Mouse (Mus musculus): ENCODE measurements around the gene Zbtb25. TPM values are rescaled to one million over a fixed set of nuclear protein-coding genes. Genes with fewer than 3 reads are reported as not detected.

Gene Zbtb25
- polyA plus RNA-seq, 1 experiment from 2014 or later, result 10.1 TPM

DNA sequence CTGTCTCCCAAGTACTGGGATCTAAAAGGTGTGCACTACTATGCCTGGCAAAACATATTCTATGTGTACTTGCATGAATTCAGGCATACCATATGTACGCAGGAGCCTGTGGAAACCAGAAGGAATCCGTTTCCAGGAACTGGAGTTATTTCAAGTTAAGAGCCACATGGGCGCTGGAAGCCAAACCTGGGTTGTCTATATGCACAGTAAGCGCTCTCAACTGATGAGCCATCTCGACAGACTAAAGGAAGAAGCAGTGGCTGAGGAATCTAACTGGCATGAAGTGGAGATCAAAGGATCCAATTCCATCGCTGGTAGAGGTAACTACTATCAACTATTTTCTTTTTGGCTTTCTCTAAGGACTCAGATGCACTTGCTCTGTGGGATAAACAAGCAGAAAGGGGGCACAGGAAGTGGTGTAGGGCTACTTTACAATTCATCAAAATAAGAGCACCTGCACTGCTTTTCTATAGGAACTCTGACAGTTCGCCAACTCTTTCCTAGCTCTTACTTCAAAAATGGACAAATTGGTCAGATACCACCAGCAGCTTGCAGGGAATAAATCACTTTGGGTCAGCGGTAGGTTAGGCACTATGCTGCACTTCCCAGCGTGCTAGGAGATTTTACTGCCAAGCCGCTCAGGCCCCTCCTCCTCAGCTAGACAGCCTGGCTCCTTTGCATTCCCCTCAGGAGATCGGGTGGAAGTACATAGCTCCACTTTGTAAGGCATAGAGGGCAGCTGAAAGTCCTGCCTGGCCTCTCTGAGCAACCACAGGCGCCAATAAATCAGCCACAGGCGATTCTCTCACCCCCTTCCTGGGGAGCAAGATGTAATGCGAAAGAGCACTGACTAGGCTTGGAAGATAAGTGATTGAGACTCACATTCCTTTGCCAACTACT is 2.1 kb downstream of the Zbtb25 start:
- peak overlapping the region; percentile 94 for H3K4me3 ChIP-seq
- no peaks in the 10 kb centered on the region for H3K27me3 ChIP-seq
- 17% methylated on average over 14 of the region's 14 CpGs for WGBS
- peak overlapping the region; percentile 100 for H3K27ac ChIP-seq
- peaks cover 43% of the 10 kb centered on the region for H3K4me1 ChIP-seq (replicated peaks)
- peak overlapping the region; percentile 83 for H3K4me2 ChIP-seq
- no peak for ATAC-seq (replicated peaks; ENCODE audit: insufficient number of reproducible peaks, insufficient read depth, low FRiP score, low read depth)
- peak overlapping the region; percentile 19 for H3K9ac ChIP-seq
- H3K9me3 ChIP-seq (replicated peaks), result no peaks in the 10 kb centered on the region
- no peaks in the 10 kb centered on the region for H3K36me3 ChIP-seq

DNA sequence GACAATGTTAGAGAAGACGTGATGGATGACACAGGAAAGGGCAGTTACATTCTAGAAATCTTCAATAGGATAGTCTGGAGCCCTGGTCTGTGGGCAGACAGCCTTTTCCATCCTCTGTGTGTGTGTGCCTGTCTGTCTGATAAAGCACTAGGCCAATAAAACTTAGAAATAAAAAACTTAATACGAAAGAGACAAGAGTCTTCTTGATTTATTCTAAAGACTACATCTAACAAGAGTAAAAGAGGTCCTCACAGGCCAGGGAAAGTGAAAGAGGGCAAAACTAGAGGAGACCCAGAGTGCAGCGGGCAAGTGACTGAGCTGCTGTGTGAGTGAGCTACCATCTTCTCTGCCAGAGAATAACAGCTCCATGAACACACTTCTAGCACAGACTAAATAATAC is 3.1 kb downstream of the Zbtb25 start:
- ATAC-seq (replicated peaks; ENCODE audit: insufficient number of reproducible peaks, insufficient read depth, low FRiP score, low read depth), result no peak
- Histone ChIP-seq H3K9me3 (replicated peaks) (no peaks in the 10 kb centered on the region), H3K27ac (no peak overlapping the region), H3K27me3 (no peaks in the 10 kb centered on the region), H3K36me3 (no peaks in the 10 kb centered on the region), H3K4me1 (replicated peaks) (peaks cover 41% of the 10 kb centered on the region), H3K4me2 (no peak overlapping the region), H3K9ac (no peak overlapping the region), H3K4me3 (no peak overlapping the region)
- WGBS, result 85% methylated on average over 3 of the region's 3 CpGs

DNA sequence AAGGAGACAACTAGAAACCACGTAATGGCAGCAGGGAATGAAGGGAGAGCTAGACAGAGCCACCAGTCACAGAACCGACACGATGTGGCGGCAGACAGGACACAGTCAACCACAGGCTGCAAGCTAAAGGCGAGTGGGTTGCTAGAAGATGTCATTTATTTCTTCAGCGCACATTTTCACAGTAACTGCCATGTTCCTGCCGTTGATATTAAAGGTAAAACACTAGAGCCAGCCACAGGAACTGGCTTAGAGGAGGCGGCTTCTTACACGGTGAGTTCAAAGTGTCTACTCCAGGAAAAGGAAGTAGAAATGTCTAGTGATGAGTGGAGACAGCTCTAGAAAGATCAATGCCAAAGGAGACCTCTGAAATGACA is 7.1 kb downstream of the Zbtb25 start:
- H3K4me1 ChIP-seq (replicated peaks), result peaks cover 23% of the 10 kb centered on the region
- no peaks in the 10 kb centered on the region for H3K9me3 ChIP-seq (replicated peaks)
- no peaks in the 10 kb centered on the region for H3K27me3 ChIP-seq
- H3K4me2 ChIP-seq, result no peak overlapping the region
- 74% methylated on average over 9 of the region's 9 CpGs for WGBS
- H3K4me3 ChIP-seq, result no peak overlapping the region
- no peak for ATAC-seq (replicated peaks; ENCODE audit: insufficient number of reproducible peaks, insufficient read depth, low FRiP score, low read depth)
- H3K9ac ChIP-seq, result no peak overlapping the region
- H3K36me3 ChIP-seq, result no peaks in the 10 kb centered on the region
- no peak overlapping the region for H3K27ac ChIP-seq

- no peaks in the 10 kb centered on the region for H3K36me3 ChIP-seq
- H3K9me3 ChIP-seq (replicated peaks), result no peaks in the 10 kb centered on the region
- H3K4me2 ChIP-seq, result no peak overlapping the region
- H3K4me1 ChIP-seq (replicated peaks), result peaks cover 17% of the 10 kb centered on the region
- no peak overlapping the region for H3K9ac ChIP-seq
- peak overlapping the region; percentile 33 for H3K27ac ChIP-seq
- no peak for ATAC-seq (replicated peaks; ENCODE audit: insufficient number of reproducible peaks, insufficient read depth, low FRiP score, low read depth)
- no peaks in the 10 kb centered on the region for H3K27me3 ChIP-seq
- WGBS, result 52% methylated on average over 9 of the region's 9 CpGs
- H3K4me3 ChIP-seq, result no peak overlapping the region
These were observed 7.7 kb downstream of the Zbtb25 start for GRCm38 (mm10) chr12:76361405-76362302.

DNA sequence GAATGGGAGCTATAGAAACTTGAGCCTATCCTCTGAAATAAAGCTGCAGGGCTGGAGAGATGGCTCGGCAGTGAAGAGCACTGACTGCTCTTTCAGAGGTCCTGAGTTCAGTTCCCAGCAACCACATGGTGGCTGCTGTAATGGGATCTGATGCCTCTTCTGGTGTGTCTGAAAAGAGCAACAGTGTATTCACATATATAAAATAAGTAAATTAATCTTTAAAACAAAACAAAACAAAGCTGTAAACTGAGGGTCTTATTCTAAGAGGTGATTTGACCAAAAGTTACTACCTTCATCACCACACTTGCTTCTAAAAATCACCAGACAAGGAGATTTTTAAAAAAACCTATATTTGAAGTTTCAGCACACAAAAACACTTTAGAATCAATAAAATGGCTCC is 8.5 kb downstream of the Zbtb25 start:
- H3K27ac ChIP-seq, result no peak overlapping the region
- 85% methylated on average over 1 of the region's 1 CpGs for WGBS
- H3K4me2 ChIP-seq, result no peak overlapping the region
- H3K4me3 ChIP-seq, result no peak overlapping the region
- ATAC-seq (replicated peaks; ENCODE audit: insufficient number of reproducible peaks, insufficient read depth, low FRiP score, low read depth), result no peak
- no peaks in the 10 kb centered on the region for H3K27me3 ChIP-seq
- no peak overlapping the region for H3K9ac ChIP-seq
- H3K4me1 ChIP-seq (replicated peaks), result peaks cover 12% of the 10 kb centered on the region
- no peaks in the 10 kb centered on the region for H3K36me3 ChIP-seq
- H3K9me3 ChIP-seq (replicated peaks), result no peaks in the 10 kb centered on the region

- no peak for ATAC-seq (replicated peaks; ENCODE audit: insufficient number of reproducible peaks, insufficient read depth, low FRiP score, low read depth)
- no peak overlapping the region for H3K9ac ChIP-seq
- 71% methylated on average over 8 of the region's 8 CpGs for WGBS
- H3K4me3 ChIP-seq, result no peak overlapping the region
- peaks cover 16% of the 10 kb centered on the region; the same call in 1 of the 2 replicates for H3K36me3 ChIP-seq
- H3K27me3 ChIP-seq, result no peaks in the 10 kb centered on the region
- H3K27ac ChIP-seq, result no peak overlapping the region
- H3K4me2 ChIP-seq, result no peak overlapping the region
- no peaks in the 10 kb centered on the region for H3K9me3 ChIP-seq (replicated peaks)
- no peaks in the 10 kb centered on the region for H3K4me1 ChIP-seq (replicated peaks)
These were observed 19.7 kb downstream of the Zbtb25 start for GRCm38 (mm10) chr12:76349680-76350220.

DNA sequence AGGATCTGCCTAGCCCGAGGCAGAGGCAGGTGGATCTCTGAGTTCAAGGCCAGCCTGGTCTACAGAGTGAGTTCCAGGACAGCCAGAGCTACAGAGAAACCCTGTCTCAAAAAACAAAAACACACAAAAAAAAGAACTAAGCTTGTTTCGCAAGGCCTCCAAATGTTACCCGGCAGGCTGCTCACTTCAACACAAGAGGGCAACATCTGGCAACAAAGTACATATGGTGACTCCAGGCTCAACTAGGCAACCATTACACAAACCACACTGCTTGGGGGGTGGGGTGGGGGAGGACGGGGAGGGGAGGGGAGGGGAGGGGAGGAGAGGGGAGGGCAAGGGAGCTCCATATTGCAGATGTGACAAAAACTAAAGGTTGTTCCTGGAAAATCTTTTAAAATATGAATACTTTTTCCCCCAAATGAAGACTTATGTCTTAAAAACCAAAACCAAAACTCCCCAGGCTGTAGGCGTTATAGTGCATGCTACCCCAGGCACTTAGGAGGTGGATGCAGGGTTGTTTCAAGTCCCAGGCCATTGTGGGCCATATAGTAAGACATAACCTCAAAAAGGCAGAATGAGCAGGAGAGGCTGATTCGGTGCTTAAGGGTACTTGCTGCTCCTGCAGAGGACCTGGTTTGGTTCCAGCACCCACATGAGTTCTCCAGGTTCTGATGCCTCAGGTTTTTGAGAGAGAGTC is 23.5 kb downstream of the Zbtb25 start:
- no peak overlapping the region for H3K27ac ChIP-seq
- no peak for ATAC-seq (replicated peaks; ENCODE audit: insufficient number of reproducible peaks, insufficient read depth, low FRiP score, low read depth)

DNA sequence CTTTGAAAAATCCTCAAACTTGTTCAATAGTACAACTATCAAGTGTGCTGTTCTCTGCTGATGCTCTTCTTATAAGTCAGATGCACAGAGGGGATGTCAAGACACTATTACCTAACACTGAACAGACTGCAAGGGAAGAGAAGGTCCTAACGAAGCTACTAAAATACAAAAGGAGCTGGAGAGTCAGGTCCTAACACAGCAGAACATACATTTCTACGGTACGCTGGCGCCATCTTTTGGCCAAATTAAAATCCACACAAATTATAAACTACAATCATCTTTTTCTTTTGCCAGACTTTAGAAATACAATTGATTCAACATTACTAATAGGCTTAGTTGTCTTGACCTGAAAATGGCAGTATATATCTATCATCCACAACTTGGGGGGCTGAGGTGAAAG is 28.3 kb downstream of the Zbtb25 start:
- ATAC-seq (replicated peaks; ENCODE audit: insufficient number of reproducible peaks, insufficient read depth, low FRiP score, low read depth), result no peak
- Histone ChIP-seq H3K27ac (no peak overlapping the region), H3K4me2 (no peak overlapping the region), H3K36me3 (no peaks in the 10 kb centered on the region), H3K27me3 (no peaks in the 10 kb centered on the region), H3K4me3 (no peak overlapping the region), H3K9ac (no peak overlapping the region), H3K9me3 (replicated peaks) (no peaks in the 10 kb centered on the region), H3K4me1 (replicated peaks) (peaks cover 5% of the 10 kb centered on the region; the same call in 1 of the 2 replicates)
- 5% methylated on average over 4 of the region's 4 CpGs for WGBS

More for the DNA sequence above, 23.5 kb downstream of the Zbtb25 start:
- Histone ChIP-seq H3K9ac (no peak overlapping the region), H3K4me1 (replicated peaks) (no peaks in the 10 kb centered on the region), H3K36me3 (peaks cover 11% of the 10 kb centered on the region; the same call in 1 of the 2 replicates), H3K27me3 (no peaks in the 10 kb centered on the region), H3K4me2 (no peak overlapping the region), H3K4me3 (no peak overlapping the region), H3K9me3 (replicated peaks) (no peaks in the 10 kb centered on the region)
- WGBS, result 84% methylated on average over 5 of the region's 6 CpGs

DNA sequence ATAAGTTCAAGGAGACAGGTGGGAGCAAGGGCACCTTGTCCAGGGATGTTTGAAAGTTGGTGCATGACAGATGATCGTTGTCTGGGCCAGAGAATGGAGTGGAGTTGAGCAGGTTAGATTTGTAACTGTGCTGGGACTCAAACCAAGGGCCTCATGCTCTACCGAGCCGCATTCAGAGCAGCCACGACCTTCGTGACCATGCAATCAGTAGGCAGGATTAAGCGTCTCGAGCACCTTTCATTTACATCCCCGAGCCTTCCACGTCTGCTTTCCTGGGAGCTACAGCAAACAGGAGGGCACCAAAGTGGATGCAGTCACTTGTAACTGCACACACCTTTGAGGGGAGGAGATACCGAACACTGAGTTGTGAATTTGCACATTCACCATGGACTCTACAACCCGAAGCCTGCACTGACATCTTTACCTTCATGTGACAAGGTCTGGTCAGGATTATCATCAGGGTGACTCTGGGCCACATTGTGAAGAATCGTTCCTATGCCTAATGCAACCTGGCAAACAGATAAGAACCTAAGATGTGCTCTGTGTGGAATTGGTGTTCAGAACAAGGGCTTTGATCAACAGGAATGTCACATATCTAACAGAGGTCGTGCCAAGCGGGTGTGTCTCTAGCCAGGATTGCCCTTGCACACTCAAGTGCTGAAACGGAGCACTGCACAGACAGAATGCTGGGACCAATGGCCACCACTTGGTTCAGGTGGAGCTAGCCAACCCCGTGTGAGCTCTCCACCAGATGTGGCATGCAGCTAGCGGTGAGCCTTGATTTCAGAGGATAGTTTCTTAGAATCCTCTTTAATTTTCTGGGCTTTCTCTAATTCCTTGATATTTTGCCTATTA is 33.1 kb downstream of the Zbtb25 start:
- H3K4me1 ChIP-seq (replicated peaks), result peaks cover 5% of the 10 kb centered on the region; the same call in 1 of the 2 replicates
- H3K27ac ChIP-seq, result no peak overlapping the region
- no peak overlapping the region for H3K4me2 ChIP-seq
- no peak overlapping the region for H3K9ac ChIP-seq
- ATAC-seq (replicated peaks; ENCODE audit: insufficient number of reproducible peaks, insufficient read depth, low FRiP score, low read depth), result no peak
- WGBS, result 54% methylated on average over 17 of the region's 17 CpGs
- no peaks in the 10 kb centered on the region for H3K27me3 ChIP-seq
- no peak overlapping the region for H3K4me3 ChIP-seq
- H3K36me3 ChIP-seq, result no peaks in the 10 kb centered on the region
- H3K9me3 ChIP-seq (replicated peaks), result no peaks in the 10 kb centered on the region

DNA sequence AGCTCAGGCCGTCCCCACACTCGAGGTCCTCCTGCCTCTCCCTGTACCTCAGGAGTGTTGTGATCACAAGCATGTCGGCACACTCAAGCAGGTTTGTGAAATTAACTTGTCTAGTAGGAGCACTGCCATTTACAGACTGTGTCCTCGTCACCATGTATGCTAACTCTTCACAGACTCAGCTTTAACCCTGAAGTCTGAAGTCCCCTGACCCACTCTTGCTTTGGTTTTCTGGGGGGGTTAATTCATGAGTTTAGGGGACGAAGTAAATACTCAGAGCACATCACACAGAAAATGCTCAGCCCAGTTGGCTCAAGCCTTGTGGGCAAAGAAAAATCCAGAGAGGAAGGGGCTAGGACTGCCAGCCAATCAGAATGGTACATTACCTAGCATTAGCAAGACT is 33.8 kb downstream of the Zbtb25 start:
- no peak overlapping the region for H3K4me3 ChIP-seq
- H3K4me1 ChIP-seq (replicated peaks), result peaks cover 5% of the 10 kb centered on the region; the same call in 1 of the 2 replicates
- H3K36me3 ChIP-seq, result no peaks in the 10 kb centered on the region
- H3K27me3 ChIP-seq, result no peaks in the 10 kb centered on the region
- ATAC-seq (replicated peaks; ENCODE audit: insufficient number of reproducible peaks, insufficient read depth, low FRiP score, low read depth), result no peak
- no peak overlapping the region for H3K4me2 ChIP-seq
- H3K9me3 ChIP-seq (replicated peaks), result no peaks in the 10 kb centered on the region
- WGBS, result 74% methylated on average over 5 of the region's 5 CpGs
- no peak overlapping the region for H3K27ac ChIP-seq
- no peak overlapping the region for H3K9ac ChIP-seq

Measured in heart, embryonic 15.5 days (tissue).